Mouse (Mus musculus): ENCODE measurements around the gene Lyrm4.

Lyrm4 gene

GRCm38 (mm10) chr13:36105591-36105990 lies 11.7 kb downstream of the Lyrm4 start:
- no peak for DNase-seq (ENCODE audit: extremely low spot score)

GRCm38 (mm10) chr13:36096684-36097383 lies 20.5 kb downstream of the Lyrm4 start:
- no peak for DNase-seq (ENCODE audit: extremely low spot score)

- DNase-seq (ENCODE audit: extremely low spot score) = no peak
These were observed 29.2 kb downstream of the Lyrm4 start for GRCm38 (mm10) chr13:36088168-36088567.

GRCm38 (mm10) chr13:36087427-36087826 lies 29.9 kb downstream of the Lyrm4 start:
- DNase-seq (ENCODE audit: extremely low spot score) = no peak

- no peak for DNase-seq (ENCODE audit: extremely low spot score)
These were observed 30.5 kb downstream of the Lyrm4 start for GRCm38 (mm10) chr13:36086608-36087391.

- no peak for DNase-seq (ENCODE audit: extremely low spot score)
These were observed 31.4 kb downstream of the Lyrm4 start for GRCm38 (mm10) chr13:36085971-36086370.

GRCm38 (mm10) chr13:36084701-36085100 lies 32.6 kb downstream of the Lyrm4 start:
- no peak for DNase-seq (ENCODE audit: extremely low spot score)

- no peak for DNase-seq (ENCODE audit: extremely low spot score)
These were observed 35.7 kb downstream of the Lyrm4 start for GRCm38 (mm10) chr13:36081591-36081990.

- DNase-seq (ENCODE audit: extremely low spot score) = no peak
These were observed 42.8 kb downstream of the Lyrm4 start for GRCm38 (mm10) chr13:36074484-36074883.

GRCm38 (mm10) chr13:36066676-36067075 lies 50.6 kb downstream of the Lyrm4 start:
- no peak for DNase-seq (ENCODE audit: extremely low spot score)

- no peak for DNase-seq (ENCODE audit: extremely low spot score)
These were observed 59.8 kb downstream of the Lyrm4 start for GRCm38 (mm10) chr13:36057489-36057888.

GRCm38 (mm10) chr13:36056925-36057324 lies 60.4 kb downstream of the Lyrm4 start:
- DNase-seq (ENCODE audit: extremely low spot score) = no peak

GRCm38 (mm10) chr13:36056509-36056908 lies 60.8 kb downstream of the Lyrm4 start:
- DNase-seq (ENCODE audit: extremely low spot score) = no peak

GRCm38 (mm10) chr13:36035528-36035927 lies 81.8 kb downstream of the Lyrm4 start:
- no peak for DNase-seq (ENCODE audit: extremely low spot score)

- no peak for DNase-seq (ENCODE audit: extremely low spot score)
These were observed 85.4 kb downstream of the Lyrm4 start for GRCm38 (mm10) chr13:36031959-36032358.

GRCm38 (mm10) chr13:36019309-36020274 lies 97.7 kb downstream of the Lyrm4 start:
- DNase-seq (ENCODE audit: extremely low spot score) = peak; percentile 63

- DNase-seq (ENCODE audit: extremely low spot score) = no peak
These were observed 99.3 kb downstream of the Lyrm4 start for GRCm38 (mm10) chr13:36018017-36018416.

GRCm38 (mm10) chr13:36015636-36016035 lies 101.7 kb downstream of the Lyrm4 start:
- DNase-seq (ENCODE audit: extremely low spot score) = no peak

GRCm38 (mm10) chr13:36009981-36010380 lies 107.3 kb downstream of the Lyrm4 start:
- DNase-seq (ENCODE audit: extremely low spot score) = no peak

GRCm38 (mm10) chr13:36000798-36001197 lies 116.5 kb downstream of the Lyrm4 start:
- no peak for DNase-seq (ENCODE audit: extremely low spot score)

GRCm38 (mm10) chr13:35997606-35998005 lies 119.7 kb downstream of the Lyrm4 start:
- no peak for DNase-seq (ENCODE audit: extremely low spot score)

Data from embryo, embryonic 9.5 days (tissue).